Mouse (Mus musculus): ENCODE measurements around the gene Gm10135. TPM values are rescaled to one million over a fixed set of nuclear protein-coding genes. Genes with fewer than 3 reads are reported as not detected.
"Not testable (repeated sequence)": the region's sequence is repeated elsewhere in the genome, so short reads cannot be mapped to it uniquely, and the experiment has no call there.

Gm10135 gene
- polyA plus RNA-seq, 1 experiment = not detected

DNA sequence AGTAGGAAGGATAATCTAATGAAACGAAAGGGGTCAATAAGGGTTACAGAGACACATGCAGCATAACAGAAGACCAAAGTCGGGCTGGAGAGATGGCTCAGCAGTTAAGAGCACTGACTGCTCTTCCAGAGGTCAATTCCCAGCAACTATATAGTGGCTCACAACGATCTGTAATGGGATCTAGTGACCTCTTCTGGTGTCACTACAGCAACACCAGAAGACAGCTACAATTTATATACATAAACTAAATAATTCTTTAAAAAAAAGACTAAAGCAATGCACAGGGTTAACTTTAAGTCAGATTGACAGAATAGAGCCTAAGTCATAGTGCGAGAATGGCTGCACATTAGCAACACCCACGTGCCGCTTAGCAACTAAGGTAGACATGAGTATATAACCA lies 14.4 kb downstream of the Gm10135 start:
- Histone ChIP-seq H3K4me1 (ENCODE audit: control insufficient read depth, insufficient read depth, low read length) (no peaks in the 10 kb centered on the region), H3K4me3 (ENCODE audit: control insufficient read depth, low read depth, low read length) (no peak overlapping the region), H3K27me3 (ENCODE audit: control insufficient read depth, insufficient read depth, low read length) (no peaks in the 10 kb centered on the region), H3K27ac (ENCODE audit: control insufficient read depth, insufficient read depth, low read depth, low read length) (no peak overlapping the region), H3K36me3 (ENCODE audit: control insufficient read depth, insufficient read depth, low read length) (peaks cover 3% of the 10 kb centered on the region)
- TF ChIP-seq POLR2A (IDR thresholded peaks at IDR 0.05; ENCODE audit: control insufficient read depth, low read depth, low read length) (no peak), CTCF (IDR thresholded peaks at IDR 0.05; ENCODE audit: control insufficient read depth, insufficient read depth, insufficient replicate concordance, low read depth, low read length) (no peak)

DNA sequence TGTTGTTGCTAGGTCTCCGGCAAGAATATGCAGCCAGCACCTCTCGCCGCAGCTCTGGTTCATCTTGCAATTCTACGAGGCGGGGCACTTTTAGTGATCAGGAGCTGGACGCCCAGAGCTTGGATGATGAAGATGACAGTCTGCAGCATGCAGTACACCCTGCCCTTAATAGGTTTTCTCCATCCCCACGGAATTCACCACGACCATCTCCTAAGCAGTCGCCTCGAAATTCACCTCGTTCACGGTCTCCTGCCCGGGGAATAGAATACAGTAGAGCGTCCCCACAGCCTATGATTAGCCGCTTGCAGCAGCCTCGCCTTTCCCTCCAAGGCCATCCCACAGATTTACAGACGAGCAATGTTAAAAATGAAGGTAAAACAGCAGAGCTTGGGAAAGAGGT lies 17.2 kb downstream of the Gm10135 start:
- no peaks in the 10 kb centered on the region for H3K4me1 ChIP-seq (ENCODE audit: control insufficient read depth, insufficient read depth, low read length)
- TF ChIP-seq POLR2A (IDR thresholded peaks at IDR 0.05; ENCODE audit: control insufficient read depth, low read depth, low read length) (no peak), CTCF (IDR thresholded peaks at IDR 0.05; ENCODE audit: control insufficient read depth, insufficient read depth, insufficient replicate concordance, low read depth, low read length) (no peak)
- no peak overlapping the region for H3K4me3 ChIP-seq (ENCODE audit: control insufficient read depth, low read depth, low read length)
- peaks cover 3% of the 10 kb centered on the region for H3K36me3 ChIP-seq (ENCODE audit: control insufficient read depth, insufficient read depth, low read length)
- no peaks in the 10 kb centered on the region for H3K27me3 ChIP-seq (ENCODE audit: control insufficient read depth, insufficient read depth, low read length)
- no peak overlapping the region for H3K27ac ChIP-seq (ENCODE audit: control insufficient read depth, insufficient read depth, low read depth, low read length)

DNA sequence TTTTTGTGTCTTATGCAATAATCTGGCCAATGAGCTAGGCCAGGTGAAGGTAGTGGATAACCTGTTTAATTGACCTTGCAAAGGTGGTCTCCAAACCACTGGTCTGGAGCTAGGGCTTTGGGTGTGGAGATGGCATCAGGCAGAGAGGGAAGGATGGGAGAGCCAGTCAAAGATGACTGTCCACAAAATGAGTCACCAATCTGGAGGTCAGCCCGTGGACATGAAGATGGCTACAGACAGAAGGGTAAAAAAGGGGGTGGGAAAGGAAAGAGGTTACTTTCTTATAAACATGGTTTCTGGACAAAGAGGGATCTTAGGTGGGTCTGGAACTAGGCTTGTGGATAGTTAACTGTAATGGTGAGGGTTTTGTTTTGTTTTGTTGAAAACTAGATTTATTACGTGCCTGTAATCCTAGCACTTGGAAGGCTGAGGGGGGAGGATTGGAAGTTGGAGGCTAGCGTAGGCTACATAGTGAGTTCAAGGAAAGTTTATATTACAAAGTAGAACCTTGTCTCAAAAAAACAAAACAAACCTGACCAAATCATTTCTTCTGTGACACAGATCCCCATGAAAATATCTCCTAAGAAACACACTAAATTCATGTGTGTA lies 20.4 kb downstream of the Gm10135 start:
- no peak overlapping the region for H3K27ac ChIP-seq (ENCODE audit: control insufficient read depth, insufficient read depth, low read depth, low read length)
- H3K27me3 ChIP-seq (ENCODE audit: control insufficient read depth, insufficient read depth, low read length) = no peaks in the 10 kb centered on the region
- peaks cover 5% of the 10 kb centered on the region for H3K36me3 ChIP-seq (ENCODE audit: control insufficient read depth, insufficient read depth, low read length)
- no peaks in the 10 kb centered on the region for H3K4me1 ChIP-seq (ENCODE audit: control insufficient read depth, insufficient read depth, low read length)
- no peak overlapping the region for H3K4me3 ChIP-seq (ENCODE audit: control insufficient read depth, low read depth, low read length)
- TF ChIP-seq CTCF (IDR thresholded peaks at IDR 0.05; ENCODE audit: control insufficient read depth, insufficient read depth, insufficient replicate concordance, low read depth, low read length) (no peak), POLR2A (IDR thresholded peaks at IDR 0.05; ENCODE audit: control insufficient read depth, low read depth, low read length) (no peak)

DNA sequence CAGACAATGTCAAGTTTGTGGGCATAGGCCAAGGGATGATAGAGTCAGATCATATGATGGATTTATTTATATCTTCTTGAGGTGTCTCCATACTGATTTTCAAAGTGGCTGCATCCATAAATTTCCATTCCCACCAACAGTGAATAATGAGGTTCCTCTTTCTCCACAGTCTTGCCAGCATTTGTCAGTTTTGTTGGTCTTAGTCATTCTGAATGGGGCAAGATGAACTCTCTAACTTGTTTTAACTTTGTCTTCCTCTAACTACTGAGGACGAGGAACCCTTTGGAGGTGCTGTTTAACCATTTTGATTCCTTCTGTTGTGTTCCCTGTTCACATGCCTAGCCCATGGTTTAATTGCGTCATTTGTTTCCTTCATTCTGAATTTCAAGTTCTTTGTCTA lies 24.2 kb downstream of the Gm10135 start:
- Histone ChIP-seq H3K4me1 (ENCODE audit: control insufficient read depth, insufficient read depth, low read length) (no peaks in the 10 kb centered on the region), H3K4me3 (ENCODE audit: control insufficient read depth, low read depth, low read length) (no peak overlapping the region), H3K27me3 (ENCODE audit: control insufficient read depth, insufficient read depth, low read length) (no peaks in the 10 kb centered on the region), H3K36me3 (ENCODE audit: control insufficient read depth, insufficient read depth, low read length) (peaks cover 2% of the 10 kb centered on the region), H3K27ac (ENCODE audit: control insufficient read depth, insufficient read depth, low read depth, low read length) (no peak overlapping the region)
- TF ChIP-seq CTCF (IDR thresholded peaks at IDR 0.05; ENCODE audit: control insufficient read depth, insufficient read depth, insufficient replicate concordance, low read depth, low read length) (no peak), POLR2A (IDR thresholded peaks at IDR 0.05; ENCODE audit: control insufficient read depth, low read depth, low read length) (no peak)

DNA sequence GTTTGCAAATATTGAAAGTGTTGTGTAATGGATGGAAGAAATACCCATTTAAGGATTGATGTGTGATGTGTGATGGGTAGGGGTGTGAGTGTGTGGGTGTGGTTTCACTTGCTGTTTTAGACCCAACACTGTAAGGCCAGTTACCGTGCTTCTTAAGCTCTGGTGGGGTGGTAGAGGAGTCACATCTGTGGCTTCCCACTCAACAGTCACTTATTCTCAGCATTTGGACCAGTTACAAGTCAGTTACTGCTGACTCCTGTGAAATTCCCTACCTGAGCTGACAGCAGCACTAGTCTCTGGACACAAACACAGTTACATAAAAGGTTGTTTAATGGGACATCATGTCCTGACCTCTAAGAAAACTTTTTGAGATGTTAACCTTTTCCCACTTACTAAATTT lies 26.4 kb downstream of the Gm10135 start:
- no peak overlapping the region for H3K27ac ChIP-seq (ENCODE audit: control insufficient read depth, insufficient read depth, low read depth, low read length)
- H3K4me3 ChIP-seq (ENCODE audit: control insufficient read depth, low read depth, low read length) = no peak overlapping the region
- TF ChIP-seq CTCF (IDR thresholded peaks at IDR 0.05; ENCODE audit: control insufficient read depth, insufficient read depth, insufficient replicate concordance, low read depth, low read length) (no peak), POLR2A (IDR thresholded peaks at IDR 0.05; ENCODE audit: control insufficient read depth, low read depth, low read length) (no peak)
- no peaks in the 10 kb centered on the region for H3K4me1 ChIP-seq (ENCODE audit: control insufficient read depth, insufficient read depth, low read length)
- H3K27me3 ChIP-seq (ENCODE audit: control insufficient read depth, insufficient read depth, low read length) = no peaks in the 10 kb centered on the region
- H3K36me3 ChIP-seq (ENCODE audit: control insufficient read depth, insufficient read depth, low read length) = peaks cover 2% of the 10 kb centered on the region

DNA sequence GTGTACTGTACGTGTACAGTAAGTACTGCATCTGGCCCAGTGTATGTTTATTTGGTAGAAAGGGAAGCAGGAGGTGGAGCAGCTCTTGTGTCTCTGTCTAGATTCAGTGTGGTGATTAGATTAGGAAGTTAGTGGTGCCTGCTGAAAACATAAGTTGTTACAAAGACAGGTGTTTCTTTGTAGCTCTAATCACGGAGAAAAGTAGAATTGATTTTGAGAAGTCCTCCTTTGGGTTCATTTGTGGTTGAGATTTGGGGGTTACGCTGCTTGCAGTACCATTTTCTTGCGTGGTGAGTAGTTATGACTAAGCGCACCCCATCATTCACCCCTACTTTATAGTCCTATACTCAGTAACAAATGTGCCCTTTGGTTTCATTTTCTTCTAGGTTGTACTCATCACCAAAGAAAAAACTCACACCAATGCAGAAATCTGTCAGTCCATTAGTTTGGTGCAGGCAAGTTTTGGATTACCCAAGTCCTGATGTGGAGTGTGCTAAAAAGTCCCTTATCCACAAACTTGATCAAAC lies 33.5 kb downstream of the Gm10135 start:
- Histone ChIP-seq H3K4me1 (ENCODE audit: control insufficient read depth, insufficient read depth, low read length) (no peaks in the 10 kb centered on the region), H3K36me3 (ENCODE audit: control insufficient read depth, insufficient read depth, low read length) (no peaks in the 10 kb centered on the region), H3K4me3 (ENCODE audit: control insufficient read depth, low read depth, low read length) (no peak overlapping the region), H3K27me3 (ENCODE audit: control insufficient read depth, insufficient read depth, low read length) (no peaks in the 10 kb centered on the region), H3K27ac (ENCODE audit: control insufficient read depth, insufficient read depth, low read depth, low read length) (no peak overlapping the region)
- TF ChIP-seq POLR2A (IDR thresholded peaks at IDR 0.05; ENCODE audit: control insufficient read depth, low read depth, low read length) = no peak
- TF ChIP-seq CTCF (IDR thresholded peaks at IDR 0.05; ENCODE audit: control insufficient read depth, insufficient read depth, insufficient replicate concordance, low read depth, low read length) = no peak

DNA sequence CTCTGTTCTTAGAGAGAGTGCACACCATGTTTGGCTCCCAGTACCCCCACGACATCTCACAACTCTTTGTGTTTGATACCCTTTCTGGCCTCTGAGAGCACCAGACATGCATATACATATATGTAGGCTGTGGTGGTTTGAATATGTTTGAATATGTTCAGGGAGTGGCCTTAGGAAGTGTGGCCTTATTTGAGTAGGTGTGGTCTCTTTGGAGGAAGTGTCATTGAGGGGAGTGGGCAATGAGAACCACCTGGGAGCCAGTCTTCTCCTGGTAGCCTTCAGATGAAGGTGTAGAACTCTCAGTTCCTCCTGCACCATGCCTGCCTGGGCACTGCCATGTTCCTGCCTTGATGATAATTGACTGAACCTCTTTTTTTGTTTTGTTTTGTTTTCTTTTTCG lies 35.2 kb downstream of the Gm10135 start:
- H3K4me1 ChIP-seq (ENCODE audit: control insufficient read depth, insufficient read depth, low read length) = no peaks in the 10 kb centered on the region
- H3K36me3 ChIP-seq (ENCODE audit: control insufficient read depth, insufficient read depth, low read length) = no peaks in the 10 kb centered on the region
- H3K27me3 ChIP-seq (ENCODE audit: control insufficient read depth, insufficient read depth, low read length) = no peaks in the 10 kb centered on the region
- H3K27ac ChIP-seq (ENCODE audit: control insufficient read depth, insufficient read depth, low read depth, low read length) = no peak overlapping the region
- TF ChIP-seq POLR2A (IDR thresholded peaks at IDR 0.05; ENCODE audit: control insufficient read depth, low read depth, low read length) = no peak
- TF ChIP-seq CTCF (IDR thresholded peaks at IDR 0.05; ENCODE audit: control insufficient read depth, insufficient read depth, insufficient replicate concordance, low read depth, low read length) = no peak
- H3K4me3 ChIP-seq (ENCODE audit: control insufficient read depth, low read depth, low read length) = no peak overlapping the region

DNA sequence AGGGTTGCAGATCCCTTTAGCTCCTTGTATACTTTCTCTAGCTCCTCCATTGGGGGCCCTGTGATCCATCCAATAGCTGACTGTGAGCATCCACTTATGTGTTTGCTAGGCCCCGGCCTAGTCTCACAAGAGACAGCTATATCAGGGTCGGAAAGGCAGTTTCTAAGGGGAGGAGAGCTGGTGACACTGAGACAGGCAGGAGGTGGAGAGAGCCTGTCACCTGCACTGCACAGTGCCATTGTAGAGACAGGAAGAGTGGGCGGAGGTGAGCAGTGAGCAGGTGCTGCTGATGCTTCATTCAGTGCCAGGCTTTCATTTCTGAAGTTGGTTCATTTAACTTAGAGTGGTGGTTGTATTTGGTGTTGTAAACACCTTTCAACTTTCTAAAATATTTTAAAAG lies 36.1 kb downstream of the Gm10135 start:
- H3K27ac ChIP-seq (ENCODE audit: control insufficient read depth, insufficient read depth, low read depth, low read length); H3K4me1 ChIP-seq (ENCODE audit: control insufficient read depth, insufficient read depth, low read length); H3K4me3 ChIP-seq (ENCODE audit: control insufficient read depth, low read depth, low read length); H3K27me3 ChIP-seq (ENCODE audit: control insufficient read depth, insufficient read depth, low read length); H3K36me3 ChIP-seq (ENCODE audit: control insufficient read depth, insufficient read depth, low read length): not testable (repeated sequence)

Measured in testis, adult 2 months (tissue).